Comparison of ENCODE assay signal across 21 mouse cellular contexts in genomic region chr16:12110851-12111437, GRCm38 (mm10).
DNase-seq lines count a peak whose midpoint lies in the region; TF ChIP-seq lines count a peak whose summit lies in the region.
"Had no signal": no experiment of that assay in that cellular context is flagged by ENCODE, and none has a peak within 500 bp of the region (broad histone marks: within the 10 kb centered on the region; RNA-seq: fewer than 3 reads in every experiment).

No protein-coding gene starts in this region.

- 0 out of 2 replicates have a peak, but pooled peaks have one; percentile 11 for TF ChIP-seq POLR2A in cortical plate, adult 2 months (IDR thresholded peaks at IDR 0.05; ENCODE audit: extremely low read depth, insufficient read depth, low read length)

- peak; percentile 68 for DNase-seq in heart, adult 11 months
- no peak for DNase-seq in heart, postnatal 25 days (ENCODE audit: low spot score)
- no peak for DNase-seq in left cerebral cortex, adult 2 months (ENCODE audit: extremely low spot score in 1 of 2, low spot score in 2 of 2)
- no peak for DNase-seq in left cerebral cortex, adult 18-20 months (ENCODE audit: low spot score in 2 of 2)
- peak; percentile 65 for DNase-seq in brain, adult 2 months (ENCODE audit: low read depth, low spot score)
- DNase-seq: adrenal gland, adult 2 months; adrenal gland, postnatal 14 days; cerebellum, adult 18-20 months; cerebellum, adult 9-10 months; cerebellum, postnatal 14 days; forebrain, postnatal 0 days; gastrocnemius, postnatal 25 days; heart, adult 2 months; heart, postnatal 14 days had no signal

- peaks cover 19% of the 10 kb centered on the region for H3K4me1 ChIP-seq in cortical plate, adult 2 months (ENCODE audit: control insufficient read depth, insufficient read depth, low read length)
- H3K4me1 ChIP-seq: embryonic facial prominence, embryonic 12.5 days; embryonic facial prominence, embryonic 15.5 days; heart, embryonic 10.5 days; heart, embryonic 13.5 days had no signal

- intact Hi-C loops in heart, postnatal 25 days (cut with DNase I) = no loop called here
- intact Hi-C loops in left cerebral cortex, adult 2 months (cut with DNase I) = no loop called here

- peak overlapping the region; percentile 56 for H3K27ac ChIP-seq in left cerebral cortex, adult 2 months
- H3K27ac ChIP-seq in cortical plate, adult 2 months (ENCODE audit: insufficient read depth, low read length) = no peak overlapping the region
- H3K27ac ChIP-seq: embryonic facial prominence, embryonic 12.5 days; embryonic facial prominence, embryonic 15.5 days; heart, adult 2 months; heart, embryonic 10.5 days; heart, embryonic 13.5 days; hindbrain, embryonic 12.5 days; hindbrain, embryonic 15.5 days had no signal

- no peak for TF ChIP-seq CTCF in left cerebral cortex, adult 2 months (IDR thresholded peaks at IDR 0.05)
- no peak for TF ChIP-seq CTCF in cortical plate, adult 2 months (IDR thresholded peaks at IDR 0.05; ENCODE audit: extremely low read depth, insufficient read depth, low read length)

- no peak overlapping the region for H3K4me3 ChIP-seq in left cerebral cortex, adult 2 months
- no peak overlapping the region for H3K4me3 ChIP-seq in cortical plate, adult 2 months (ENCODE audit: insufficient read depth, low read length)
- H3K4me3 ChIP-seq: embryonic facial prominence, embryonic 12.5 days; embryonic facial prominence, embryonic 15.5 days; heart, adult 2 months; heart, embryonic 10.5 days; heart, embryonic 13.5 days; hindbrain, embryonic 12.5 days; hindbrain, embryonic 15.5 days had no signal

Comparison
In these comparisons a context has a peak if more than half of its experiments do, and no peak if none do; other contexts are left out.
1. DNase-seq: peak in heart, adult 11 months (single experiment) and brain, adult 2 months (single experiment); none in heart, postnatal 25 days (single experiment), left cerebral cortex, adult 2 months (0 of 2) and left cerebral cortex, adult 18-20 months (0 of 2).